Mouse (Mus musculus) skeletal muscle tissue, adult 2 months (tissue): ENCODE measurements around the gene Alg9.

Experiments
- DNase-seq: peaks from one replicate; pipeline ENCODE4 v3.0.0-alpha.2; 2012; ENCODE audit warnings: low read depth, low spot score

Alg9 gene

DNA sequence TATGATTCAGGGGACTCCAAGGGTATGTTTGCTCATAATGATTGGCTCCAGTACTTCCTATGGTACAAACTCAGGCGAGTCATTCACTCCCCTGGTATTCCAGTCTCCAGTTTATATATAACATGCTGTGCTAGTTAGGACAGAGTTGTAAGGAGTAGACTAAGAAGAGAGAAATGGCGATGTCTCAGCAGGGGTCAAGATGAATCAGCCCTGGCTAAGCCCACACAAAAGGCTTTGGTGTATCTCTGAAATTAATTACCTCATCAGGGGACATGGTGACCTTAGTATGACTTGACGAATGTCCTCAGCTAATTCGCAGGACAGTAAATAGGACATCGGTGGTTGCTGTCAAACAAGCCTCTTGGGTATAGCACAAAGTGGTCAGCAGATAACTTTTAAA, 18.1 kb upstream of the Alg9 start:
- no peak for DNase-seq

DNA sequence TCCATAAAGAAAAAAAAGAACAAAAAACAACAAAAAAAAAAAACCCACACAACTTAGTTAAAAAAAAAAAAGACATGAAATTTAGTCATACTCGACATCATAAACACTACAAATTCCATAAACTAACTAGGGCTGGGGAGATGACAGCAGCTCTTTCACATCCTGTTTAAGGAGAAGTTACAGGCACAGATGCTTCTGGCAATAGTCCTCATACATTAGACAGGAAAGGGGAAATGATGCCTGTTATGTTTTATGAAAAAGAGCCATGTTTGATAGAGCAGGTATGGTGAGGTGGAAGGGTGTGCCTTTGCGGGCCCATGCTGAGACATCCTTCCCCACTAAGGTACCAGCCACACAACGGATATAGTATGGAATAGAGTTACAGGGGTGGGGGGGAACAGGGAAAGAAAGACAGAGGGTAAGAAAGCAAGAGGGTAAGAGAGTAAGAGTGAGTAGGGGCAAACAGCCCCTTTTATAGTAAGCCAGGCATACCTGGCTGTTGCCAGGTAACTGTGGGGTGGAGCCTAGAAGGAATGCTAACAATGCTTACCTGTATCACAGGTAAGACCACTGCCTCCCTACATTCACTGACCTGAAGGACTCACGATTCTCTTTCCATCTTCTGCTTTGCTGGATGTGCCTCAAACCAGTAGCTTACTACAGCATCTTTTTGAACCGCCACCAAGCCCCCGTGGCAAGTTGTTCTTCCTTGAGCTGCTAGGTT, 13.1 kb upstream of the Alg9 start:
- DNase-seq, result no peak

DNA sequence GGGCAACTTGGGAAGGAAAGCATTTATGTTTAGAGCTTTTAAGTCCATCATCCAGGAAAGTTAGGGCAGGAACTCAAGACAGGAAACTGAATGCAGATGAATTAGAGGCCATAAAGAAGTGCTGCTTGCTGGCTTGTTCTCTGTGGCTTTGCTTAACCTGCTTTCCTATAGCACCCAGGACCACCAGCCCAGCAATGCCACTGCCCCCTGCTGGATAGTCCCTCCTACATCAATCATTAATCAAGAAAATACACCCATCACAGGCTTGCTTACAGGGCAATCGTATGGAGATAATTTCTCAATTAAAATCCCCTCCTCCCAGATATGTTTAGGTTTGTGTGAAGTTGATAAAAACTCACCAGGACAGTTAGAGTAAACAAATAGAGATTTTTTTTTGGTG, 11.5 kb upstream of the Alg9 start:
- DNase-seq, result no peak

DNA sequence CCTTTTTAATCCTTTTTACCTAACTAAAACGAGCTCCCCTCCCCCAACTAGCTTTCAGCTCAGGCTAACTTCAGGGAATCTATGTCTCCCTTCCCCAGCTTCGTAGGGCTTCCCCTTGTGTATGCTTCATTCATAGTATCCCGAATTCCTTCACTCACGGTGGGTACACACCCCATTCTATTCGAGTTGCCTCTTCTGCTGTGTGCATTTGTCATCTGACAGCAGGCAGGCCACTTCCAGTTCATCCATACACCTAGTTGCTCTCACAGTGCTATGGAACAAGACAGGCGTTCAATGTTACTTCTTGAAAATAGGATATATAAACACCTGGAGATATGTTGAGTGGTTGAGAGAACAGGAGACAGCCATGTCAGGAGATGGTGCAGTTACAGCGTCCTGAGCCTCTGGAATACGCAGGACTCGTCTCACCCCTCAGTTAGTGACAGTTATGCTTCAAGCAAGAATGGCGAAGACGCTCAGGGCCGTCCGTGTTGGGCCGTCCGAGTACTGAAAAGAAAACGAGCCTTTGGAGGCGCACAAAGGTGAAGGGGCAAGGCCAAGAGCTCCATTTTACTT, 7.2 kb upstream of the Alg9 start:
- DNase-seq, result no peak

DNA sequence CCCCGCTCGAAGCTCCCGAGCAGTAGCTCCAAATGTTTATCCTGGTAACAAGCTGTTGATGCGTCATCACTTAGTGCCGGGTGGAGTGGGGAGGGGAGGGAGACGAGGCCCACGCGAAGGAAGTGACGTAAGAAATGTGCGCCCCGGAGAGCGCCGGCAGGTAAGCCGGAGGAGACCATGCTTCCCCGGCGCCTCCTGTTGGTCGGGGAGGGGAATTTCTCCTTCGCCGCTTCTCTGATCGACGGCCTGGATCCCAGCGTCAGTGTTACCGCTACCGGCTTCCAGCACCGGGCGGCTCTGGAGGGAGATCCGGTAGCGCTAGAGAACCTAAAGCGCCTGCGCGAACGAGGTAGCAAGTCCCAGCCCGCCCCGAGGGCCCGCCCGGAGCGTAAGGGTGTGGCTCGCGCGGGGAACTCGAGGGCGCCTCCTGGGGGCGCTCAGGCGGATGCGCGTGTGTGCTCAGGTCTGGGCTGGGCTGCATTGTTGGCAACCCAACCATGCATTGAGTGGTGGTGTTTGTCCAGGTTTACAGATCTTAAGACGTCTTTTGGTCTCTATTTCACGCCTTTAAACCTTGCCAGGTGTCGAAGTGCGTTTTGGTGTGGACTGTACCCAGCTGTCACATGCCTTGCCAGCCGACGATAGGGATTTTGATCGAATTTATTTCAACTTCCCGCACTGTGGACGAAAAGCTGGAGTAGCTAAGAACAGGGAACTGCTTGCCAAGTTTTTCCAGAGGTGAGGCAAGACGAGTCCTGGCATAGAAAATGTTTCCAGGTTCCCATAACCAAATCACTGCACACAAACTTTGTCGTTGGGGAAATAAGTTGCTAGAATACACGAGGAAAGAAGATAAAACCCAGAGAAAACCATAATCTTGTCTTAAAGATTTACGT, 6.5 kb upstream of the Alg9 start, which contains the start of gene Fdxacb1:
TSS of gene Fdxacb1 (plus strand) at position 130 of the 896 bp plus-strand sequence.
- peak; percentile 98 for DNase-seq

DNA sequence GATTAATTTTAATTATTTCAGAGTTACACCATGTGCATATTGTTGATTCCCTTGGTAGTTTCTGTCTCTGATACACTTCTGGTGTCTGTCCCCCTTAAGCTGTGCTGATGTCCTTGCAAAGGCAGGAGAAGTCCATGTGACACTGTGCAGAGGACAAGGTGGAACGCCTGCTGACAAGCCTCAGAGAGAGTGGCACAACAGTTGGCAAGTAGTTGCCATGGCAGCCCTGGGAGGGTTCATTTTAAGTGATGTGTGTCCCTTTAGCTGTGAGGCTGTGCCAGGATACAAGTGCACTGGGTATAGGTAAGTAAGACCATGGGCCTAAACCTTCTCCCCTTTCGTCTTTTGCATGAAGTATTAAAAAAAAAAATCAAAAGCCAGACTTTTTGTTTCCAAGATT, 4.8 kb upstream of the Alg9 start:
- DNase-seq, result no peak

DNA sequence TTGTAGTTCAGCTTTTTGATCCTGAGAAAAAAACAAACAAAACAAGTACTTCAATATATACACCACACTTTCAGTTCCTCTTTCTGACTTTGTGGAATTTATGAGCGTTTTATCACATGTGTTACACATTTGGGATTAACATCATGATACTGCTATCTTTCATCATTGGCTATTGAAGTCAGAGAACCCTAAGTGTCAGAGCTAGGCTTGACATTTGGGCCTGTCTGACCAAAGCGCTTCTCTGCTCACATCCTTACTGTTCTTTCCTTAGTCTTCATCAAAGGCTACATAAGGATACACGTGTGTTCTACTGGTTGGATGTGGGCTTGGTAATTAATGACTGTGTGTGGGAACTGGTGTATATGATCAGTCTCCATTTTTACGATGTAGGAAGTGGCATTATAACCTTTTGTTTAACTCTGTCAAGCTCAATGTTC, 775 bp upstream of the Alg9 start:
- no peak for DNase-seq

DNA sequence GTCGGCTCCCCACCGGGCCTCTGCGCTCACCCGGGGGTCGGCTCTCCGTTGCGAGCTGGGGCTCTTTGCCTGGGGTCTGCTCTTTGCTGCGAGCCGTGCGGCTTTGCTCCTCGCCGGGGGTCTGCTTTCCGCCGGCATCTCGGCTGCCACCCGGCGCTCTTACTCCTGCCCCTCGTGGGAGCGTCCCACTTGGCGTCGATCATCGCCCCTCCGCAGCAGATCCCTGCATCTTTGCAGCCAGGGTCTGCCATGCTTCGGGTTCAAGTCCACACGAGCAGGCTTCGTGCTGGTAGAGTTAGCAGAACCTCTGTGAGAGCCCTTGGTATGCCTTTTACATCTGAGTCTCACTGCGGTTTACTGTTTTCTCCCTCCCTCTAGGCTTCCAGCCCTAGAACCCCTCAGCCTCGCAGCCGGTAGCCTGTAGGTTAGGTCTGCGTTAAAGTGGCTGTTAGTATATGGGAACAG, 875 bp downstream of the Alg9 start:
- no peak for DNase-seq

DNA sequence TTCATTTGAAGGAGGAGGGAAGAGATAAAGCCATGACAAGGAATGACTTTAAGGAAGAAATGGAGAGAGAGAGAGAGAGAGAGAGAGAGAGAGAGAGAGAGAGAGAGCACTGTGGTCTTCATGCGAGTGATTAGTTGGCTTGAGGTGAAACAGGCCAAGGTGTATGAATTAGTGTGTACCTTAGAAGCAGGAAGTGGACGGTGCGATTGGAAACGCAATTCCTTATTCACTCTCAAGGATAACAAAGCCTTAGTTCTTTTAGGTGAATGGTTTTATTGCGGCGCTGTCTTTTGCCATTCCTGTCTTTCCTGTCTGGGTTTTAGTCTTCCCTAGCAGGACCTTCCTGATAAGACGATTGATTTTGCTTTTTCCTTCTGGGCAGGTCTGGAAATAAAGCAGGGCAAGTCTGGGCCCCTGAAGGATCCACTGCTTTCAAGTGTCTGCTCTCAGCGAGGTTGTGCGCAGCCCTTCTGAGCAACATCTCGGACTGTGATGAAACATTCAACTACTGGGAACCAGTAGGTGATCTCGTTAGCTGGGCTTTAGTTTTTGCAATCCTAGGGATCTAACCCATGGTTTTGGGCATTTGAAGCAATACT, 1.4 kb downstream of the Alg9 start:
- no peak for DNase-seq

DNA sequence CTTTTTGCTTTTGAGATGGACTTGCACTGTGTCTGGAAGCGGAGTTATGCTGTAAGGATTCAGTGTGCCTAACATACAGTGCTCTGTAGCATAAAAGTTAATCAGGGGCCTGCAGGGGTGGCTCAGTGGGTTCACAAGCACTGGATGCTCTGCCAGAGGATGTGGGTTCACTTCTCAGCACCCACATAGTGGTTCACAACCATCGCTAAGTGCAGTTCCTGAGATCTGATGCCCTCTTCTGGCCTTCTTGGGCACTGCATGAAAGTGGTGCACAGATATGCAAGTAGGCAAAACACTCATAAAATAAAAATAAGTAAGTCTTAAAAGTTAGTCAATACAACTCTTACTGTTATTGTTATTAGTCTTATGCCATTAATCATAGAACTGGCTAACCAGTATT, 7.3 kb downstream of the Alg9 start:
- DNase-seq, result no peak

DNA sequence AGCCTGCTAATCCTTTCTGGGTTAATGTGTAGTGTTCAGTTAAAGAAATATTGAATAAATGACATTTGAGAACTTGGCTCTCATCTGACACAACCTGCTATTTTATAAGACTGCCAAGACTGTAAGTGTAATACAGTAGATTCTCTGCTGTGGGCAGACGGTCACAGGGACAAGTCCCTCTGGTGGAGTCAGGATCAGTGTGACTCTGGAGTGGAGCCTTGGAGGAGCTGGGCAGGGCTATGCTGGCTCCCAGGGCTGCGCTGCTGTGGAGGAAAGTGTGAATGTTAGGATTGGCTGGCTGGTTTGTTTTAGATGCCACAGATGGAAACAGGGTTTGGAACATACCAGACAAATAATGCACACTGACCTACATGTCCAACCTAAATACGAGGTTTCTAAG, 20.4 kb downstream of the Alg9 start:
- DNase-seq, result no peak

DNA sequence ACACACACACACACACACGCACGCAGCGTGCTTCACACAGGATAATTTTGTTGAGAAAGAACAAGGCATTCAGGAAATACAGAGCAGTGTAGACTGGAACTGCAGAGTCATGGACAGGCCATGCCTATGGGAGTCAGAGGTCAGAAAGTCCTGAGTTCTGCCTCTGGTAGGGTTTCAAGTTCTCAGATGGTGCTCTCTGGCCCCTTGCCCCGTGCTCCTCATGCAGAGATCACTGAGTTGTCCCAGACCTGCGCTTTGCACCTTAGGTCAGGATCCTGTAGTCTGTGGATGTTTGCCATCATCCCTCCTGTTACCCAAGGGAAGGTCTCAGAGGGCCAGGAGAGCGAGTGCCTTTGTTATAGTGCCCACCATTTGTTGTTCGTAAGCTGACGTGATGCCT, 22.0 kb downstream of the Alg9 start:
- no peak for DNase-seq

DNA sequence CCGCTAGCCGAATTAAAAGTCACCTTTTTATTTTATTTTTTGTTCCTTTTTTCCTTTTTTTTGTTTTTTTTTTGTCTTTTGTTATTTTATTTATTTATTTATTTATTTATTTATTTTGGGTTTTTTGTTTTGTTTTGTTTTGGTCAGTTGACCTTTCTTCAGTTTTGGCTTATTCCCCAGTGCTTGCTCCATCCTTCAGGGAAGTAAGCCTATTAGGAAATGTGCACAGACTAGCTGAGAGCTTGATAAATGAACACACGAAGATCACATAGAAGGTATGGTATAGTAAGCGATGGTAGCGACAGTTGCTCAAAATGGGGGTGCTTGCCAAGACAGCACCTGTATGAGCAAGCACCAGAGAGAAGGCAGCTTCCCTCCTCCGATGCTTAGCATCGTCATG, 22.8 kb downstream of the Alg9 start:
- DNase-seq, result no peak

DNA sequence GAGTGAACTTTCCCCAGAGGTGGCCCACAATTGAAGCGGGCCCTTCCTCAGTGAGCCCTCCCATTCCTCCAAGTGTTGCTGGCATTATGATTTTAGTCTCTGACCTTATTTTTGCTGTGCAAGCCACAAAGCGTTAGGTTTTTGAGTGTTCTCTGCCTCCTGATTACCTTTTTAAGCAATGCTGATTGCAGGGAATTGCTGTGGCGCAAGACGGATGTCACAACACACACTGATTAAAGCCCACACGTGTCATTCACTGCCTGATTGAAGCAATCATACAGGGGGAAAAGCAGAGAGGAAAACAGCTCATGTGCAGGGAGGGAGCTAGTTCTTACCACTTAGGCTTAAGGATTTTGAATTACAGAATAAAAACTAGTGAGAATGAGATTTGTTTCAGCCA, 23.5 kb downstream of the Alg9 start:
- no peak for DNase-seq

DNA sequence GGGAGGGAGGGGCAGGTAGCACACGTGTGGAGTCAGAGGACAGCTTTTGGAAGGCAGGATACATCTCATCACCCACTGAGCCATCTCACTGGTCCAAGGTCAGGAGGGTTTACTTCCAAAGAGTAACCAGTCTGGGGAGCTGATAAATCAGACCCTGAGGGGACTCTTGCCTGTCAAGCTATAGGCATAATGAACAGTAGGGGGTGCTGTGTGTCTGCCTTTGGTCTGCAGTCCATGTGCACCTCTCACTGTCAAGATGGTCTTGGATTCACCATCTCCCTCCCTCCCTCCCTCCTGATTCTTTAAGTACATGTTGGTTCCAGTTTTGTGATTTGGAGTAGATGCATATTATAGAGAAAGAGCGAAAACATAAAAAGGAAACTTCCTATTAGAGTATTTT, 26.2 kb downstream of the Alg9 start:
- DNase-seq, result peak; percentile 64

DNA sequence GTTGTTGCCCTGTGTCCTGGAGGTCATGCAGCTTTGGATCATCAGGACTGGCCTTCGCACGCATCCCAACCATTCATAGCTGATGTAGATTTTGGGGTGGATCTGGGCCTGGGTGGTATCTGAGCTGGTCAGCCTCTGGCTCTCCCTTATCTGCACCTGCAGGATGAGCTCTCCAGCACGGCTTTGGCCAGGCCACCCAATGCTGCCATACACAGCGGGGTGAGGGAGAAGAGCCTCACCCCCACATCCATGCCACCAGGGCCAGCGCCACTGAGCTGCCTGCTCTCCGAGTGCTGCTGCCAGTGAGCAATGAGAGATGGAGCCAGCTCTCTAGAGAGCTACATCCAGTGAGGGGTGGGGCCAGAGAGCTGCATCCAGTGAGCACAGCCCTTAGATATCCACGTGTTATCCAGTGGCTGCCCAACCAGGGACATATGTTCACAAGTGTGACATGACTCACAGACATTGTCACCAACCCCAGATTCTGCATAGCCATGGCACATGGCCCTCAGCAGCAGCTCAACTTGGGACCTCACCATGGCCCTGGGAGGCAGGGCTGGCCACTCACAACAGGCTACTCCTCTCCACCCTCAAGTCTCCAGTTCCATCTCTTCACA, 28.3 kb downstream of the Alg9 start:
- DNase-seq, result no peak

DNA sequence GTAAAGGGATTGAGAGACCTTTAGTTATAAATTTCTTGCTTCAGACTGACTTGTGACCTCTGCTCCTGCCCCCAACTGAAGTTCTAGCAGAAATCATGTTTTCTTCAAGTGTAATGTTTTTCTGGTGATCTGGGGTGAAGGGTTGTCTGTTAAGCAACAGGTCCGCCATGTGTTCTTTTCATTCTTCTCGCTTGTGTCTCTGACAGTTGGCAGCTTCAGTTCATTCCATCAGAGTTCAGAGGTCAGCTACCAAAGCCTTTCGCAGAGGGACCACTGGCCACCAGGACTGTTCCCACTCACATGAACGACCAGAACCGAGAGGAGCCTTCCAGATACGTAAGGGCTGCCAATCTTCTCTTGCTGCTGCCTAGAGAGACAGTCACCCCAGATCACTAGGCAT, 33.7 kb downstream of the Alg9 start:
- peak; percentile 17 for DNase-seq

DNA sequence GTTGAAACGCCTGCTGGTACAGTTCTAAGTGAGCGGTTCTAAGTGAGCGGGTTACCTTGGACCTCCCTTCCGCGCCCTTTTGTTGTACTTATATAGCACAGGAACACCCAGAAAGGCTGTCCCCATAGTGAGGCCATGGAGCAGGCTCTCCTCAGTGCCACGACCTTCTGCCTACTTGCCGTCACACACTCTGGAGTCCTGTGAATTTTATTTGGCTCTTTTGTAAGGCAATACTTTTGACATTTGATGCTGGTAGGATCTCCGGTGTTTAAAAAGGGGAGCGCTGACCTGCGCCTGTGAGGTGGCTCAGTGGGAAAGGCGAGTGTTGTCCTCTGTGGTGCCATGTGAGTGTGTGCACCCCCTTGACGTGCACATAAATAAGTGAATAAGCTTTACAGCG, 34.3 kb downstream of the Alg9 start:
- peak; percentile 91 for DNase-seq

DNA sequence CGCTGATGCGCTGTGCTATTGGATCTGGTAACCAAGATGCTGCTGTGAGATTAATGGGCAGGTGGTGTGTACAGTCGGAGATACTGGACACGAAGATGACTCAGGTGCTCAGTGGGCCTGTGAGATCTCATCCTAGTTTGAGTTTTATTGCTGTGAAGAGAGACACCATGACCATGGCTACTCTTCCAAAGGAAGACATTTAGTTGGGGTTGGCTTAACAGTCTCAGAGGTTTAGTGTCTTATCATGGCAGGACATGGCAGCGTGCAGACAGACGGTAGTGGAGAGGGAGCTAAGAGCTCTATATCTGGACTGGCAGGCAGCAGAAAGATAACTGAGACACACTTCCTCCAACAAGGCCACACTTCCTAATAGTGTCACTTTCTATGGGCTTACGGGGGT, 36.4 kb downstream of the Alg9 start:
- DNase-seq, result no peak

DNA sequence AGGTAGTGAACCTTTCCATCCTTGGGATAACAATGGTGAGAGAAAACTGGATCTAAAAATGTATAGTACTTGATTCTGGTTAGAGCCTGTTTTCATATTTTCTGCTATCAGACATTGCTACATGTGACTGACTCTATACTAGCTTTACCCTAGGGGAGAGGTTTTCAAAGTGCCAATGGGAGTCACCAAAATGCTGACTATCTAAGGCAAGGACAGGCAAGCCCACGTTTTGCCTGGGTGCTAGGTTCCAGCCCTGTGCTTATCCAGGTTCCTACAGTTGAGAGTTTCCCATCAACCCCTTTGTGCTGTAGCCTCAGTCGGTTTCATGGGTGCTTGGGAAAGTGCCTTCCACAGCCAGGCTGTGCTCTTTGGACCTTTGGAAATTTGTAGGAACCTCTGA, 36.9 kb downstream of the Alg9 start:
- no peak for DNase-seq

DNA sequence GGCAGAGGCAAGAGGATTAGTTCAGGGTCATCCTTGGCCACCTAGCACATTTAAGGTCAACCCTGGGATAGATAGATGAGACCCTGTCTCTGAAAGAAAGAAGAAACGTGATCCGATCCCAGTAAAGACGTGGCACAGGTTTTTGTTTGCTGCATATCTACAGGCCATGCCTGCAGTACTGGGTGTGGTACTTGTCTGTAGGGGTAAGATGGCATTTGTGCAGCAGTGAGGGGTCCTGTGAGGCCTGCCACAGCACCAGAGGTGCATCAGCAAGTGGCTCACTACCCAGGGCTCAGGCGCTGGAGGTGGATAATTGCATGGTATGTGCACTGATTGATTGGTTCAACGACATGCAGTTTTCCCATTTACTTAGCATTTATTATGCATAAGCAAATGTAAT, 39.0 kb downstream of the Alg9 start:
- no peak for DNase-seq

DNA sequence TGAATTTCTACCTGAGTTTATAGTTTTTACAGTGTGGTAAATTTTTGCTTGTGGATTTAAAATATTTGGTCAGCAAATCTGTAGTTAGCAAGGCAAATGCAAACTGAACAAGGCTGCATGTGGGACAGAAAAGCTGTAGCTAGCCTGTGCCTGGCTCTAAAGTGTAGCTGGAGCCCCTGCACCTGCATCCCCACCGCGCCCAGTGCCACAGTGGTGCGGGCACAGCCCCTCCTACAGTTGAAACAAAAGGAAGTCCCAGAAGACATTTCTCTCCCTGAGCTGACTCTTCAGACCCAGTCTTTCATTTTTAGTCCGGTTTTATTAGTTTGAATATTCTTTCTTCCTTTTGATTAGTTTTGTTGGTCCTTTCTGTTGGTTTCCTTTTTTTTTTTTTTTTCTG, 40.8 kb downstream of the Alg9 start:
- DNase-seq, result no peak
